Mouse (Mus musculus) kidney, embryonic 14.5 days (tissue): Measurements from ENCODE around the gene Sycp2. TPM values are rescaled to one million over a fixed set of nuclear protein-coding genes. Genes with fewer than 3 reads are reported as not detected.

ENCODE experiments used
- ATAC-seq: fragments of 200-750 bp; cut with Nextera tagmentation; 2 replicates; pipeline ENCODE4 v1.8.0; 2017; ENCODE audit warnings: moderate number of reproducible peaks, mild to moderate bottlenecking, moderate TSS enrichment, moderate library complexity; ENCODE audit not compliant: low FRiP score, low TSS enrichment
- H3K27ac ChIP-seq: fragments of 300-500 bp; sonication (generic); 2 replicates; pipeline ENCODE4 v1.5.1; 2014; ENCODE audit warnings: low read depth, mild to moderate bottlenecking, low read length, moderate library complexity, mixed read lengths
- H3K27me3 ChIP-seq: fragments of 300-500 bp; sonication (generic); 2 replicates; pipeline ENCODE4 v1.6.1; 2014; ENCODE audit warnings: mild to moderate bottlenecking, low read length; ENCODE audit not compliant: control insufficient read depth, insufficient read depth
- H3K36me3 ChIP-seq: fragments of 300-500 bp; sonication (generic); 2 replicates; pipeline ENCODE4 v1.6.1; 2014; ENCODE audit warnings: low read length, mixed read lengths; ENCODE audit not compliant: control insufficient read depth, insufficient read depth
- H3K4me1 ChIP-seq: fragments of 300-500 bp; sonication (generic); 2 replicates; pipeline ENCODE4 v1.6.1; 2014; ENCODE audit warnings: low read length, mixed read lengths; ENCODE audit not compliant: control insufficient read depth, insufficient read depth
- H3K4me2 ChIP-seq: fragments of 300-500 bp; sonication (generic); replicated peaks from 2 replicates; pipeline ENCODE4 v1.6.1; 2014; ENCODE audit warnings: low read depth, mild to moderate bottlenecking, low read length
- H3K4me3 ChIP-seq: fragments of 300-500 bp; sonication (generic); 2 replicates; pipeline ENCODE4 v1.5.1; 2014; ENCODE audit warnings: mild to moderate bottlenecking, low read length
- H3K9ac ChIP-seq: fragments of 300-500 bp; sonication (generic); 2 replicates; pipeline ENCODE4 v1.6.1; 2014; ENCODE audit warnings: low read depth, mild to moderate bottlenecking, low read length, moderate library complexity
- H3K9me3 ChIP-seq: fragments of 300-500 bp; sonication (generic); 2 replicates; pipeline ENCODE4 v1.6.1; 2016; ENCODE audit warnings: low read length; ENCODE audit not compliant: control insufficient read depth
- WGBS: fragments of 180-500 bp; shearing (Covaris S2); extraction: QIAGEN DNeasy Blood & Tissue Kit; methylation state at CpG from one replicate; pipeline ENCODE4 v1.1.7; 2014; 5-methylcytosine and 5-hydroxymethylcytosine counted together
- polyA plus RNA-seq: library from polyadenylated mRNA; unstranded; fragments of >200 nt; fragmentation: Nextera tagmentation; extraction: Ambion mirVana; gene quantifications from 2 replicates; pipeline ENCODE4 v1.2.1, GENCODE M21; 2014

Sycp2 gene
- polyA plus RNA-seq, 1 experiment from 2014 or later, result not detected

GRCm38 (mm10) chr2:178303453-178304187 lies 103.9 kb downstream of the Sycp2 start:
- no peak for ATAC-seq
- Histone ChIP-seq H3K27ac (no peak overlapping the region), H3K4me1 (no peaks in the 10 kb centered on the region), H3K4me2 (no peak overlapping the region), H3K9me3 (no peaks in the 10 kb centered on the region), H3K4me3 (no peak overlapping the region), H3K27me3 (no peaks in the 10 kb centered on the region), H3K9ac (no peak overlapping the region), H3K36me3 (no peaks in the 10 kb centered on the region)
- WGBS, result 74% methylated on average over 8 of the region's 8 CpGs

Other genes starting within 250 kb of the Sycp2 start
- gene Ppp1r3d, start 6.8 kb upstream of the Sycp2 start, polyA plus RNA-seq, result 1.8 and 2.1 TPM in 2 replicates
- 4.8 and 7.1 TPM in 2 replicates for gene Fam217b, start 6.8 kb upstream of the Sycp2 start, polyA plus RNA-seq
- gene Cdh26, start 22.8 kb upstream of the Sycp2 start, polyA plus RNA-seq, result 0.64 and 0.84 TPM in 2 replicates